Mouse (Mus musculus): ENCODE data around the gene Psmd12. TPM values are rescaled to one million over a fixed set of nuclear protein-coding genes. Genes with fewer than 3 reads are reported as not detected.

Psmd12 gene
- total RNA-seq, 2 experiments from 2014 or later: 83.0 to 83.3 TPM

Other genes starting within 250 kb of the Psmd12 start
- 10 to 100 TPM; 68.1 to 75.2 TPM for gene Pitpnc1, start 8.8 kb upstream of the Psmd12 start, total RNA-seq (2021)
- 10 to 100 TPM; 26.0 to 27.4 TPM for gene Helz, start 68.4 kb downstream of the Psmd12 start, total RNA-seq (2021)
- under 1 TPM in 1 of 2 experiments, not detected in 1; 0.34 TPM for gene Cacng1, start 237.0 kb downstream of the Psmd12 start, total RNA-seq (2021)